Mouse (Mus musculus) neural tube, embryonic 13.5 days (tissue): Measurements from ENCODE around the gene Lnx2. TPM values are rescaled to one million over a fixed set of nuclear protein-coding genes. Genes with fewer than 3 reads are reported as not detected.

Source experiments
- ATAC-seq: fragments of 200-750 bp; cut with Nextera tagmentation; 2 replicates; pipeline ENCODE4 v1.8.0; 2017; ENCODE audit warnings: low read depth, mild to moderate bottlenecking, moderate TSS enrichment, moderate library complexity
- H3K27ac ChIP-seq: fragments of 300-500 bp; sonication (generic); replicated peaks from 2 replicates; pipeline ENCODE4 v1.5.1; 2015; ENCODE audit warnings: moderate library complexity, mild to moderate bottlenecking, inconsistent platforms
- H3K27me3 ChIP-seq: fragments of 300-500 bp; sonication (generic); 2 replicates; pipeline ENCODE4 v1.6.1; 2015; ENCODE audit warnings: mild to moderate bottlenecking, inconsistent platforms
- H3K36me3 ChIP-seq: fragments of 300-500 bp; sonication (generic); 2 replicates; pipeline ENCODE4 v1.6.1; 2015; ENCODE audit warnings: mild to moderate bottlenecking, inconsistent platforms
- H3K4me1 ChIP-seq: fragments of 300-500 bp; sonication (generic); replicated peaks from 2 replicates; pipeline ENCODE4 v1.6.1; 2015; ENCODE audit warnings: inconsistent platforms
- H3K4me2 ChIP-seq: fragments of 300-500 bp; sonication (generic); 2 replicates; pipeline ENCODE4 v1.6.1; 2015; ENCODE audit warnings: inconsistent platforms, mild to moderate bottlenecking, moderate library complexity
- H3K4me3 ChIP-seq: fragments of 300-500 bp; sonication (generic); 2 replicates; pipeline ENCODE4 v1.5.1; 2015; ENCODE audit warnings: mild to moderate bottlenecking, inconsistent platforms
- H3K9ac ChIP-seq: fragments of 300-500 bp; sonication (generic); 2 replicates; pipeline ENCODE4 v1.6.1; 2015; ENCODE audit warnings: moderate library complexity, mild to moderate bottlenecking, inconsistent platforms
- H3K9me3 ChIP-seq: fragments of 300-500 bp; sonication (generic); 2 replicates; pipeline ENCODE4 v1.6.1; 2016; ENCODE audit warnings: inconsistent platforms
- WGBS: fragments of 180-500 bp; shearing (Covaris S2); methylation state at CpG from one replicate; pipeline ENCODE4 v1.1.7; 2015; 5-methylcytosine and 5-hydroxymethylcytosine counted together
- polyA plus RNA-seq: library from polyadenylated mRNA; unstranded; fragments of >200 nt; fragmentation: Nextera tagmentation; extraction: Ambion mirVana; gene quantifications from 2 replicates; pipeline ENCODE4 v1.2.1, GENCODE M21; 2015

The Lnx2 gene
- polyA plus RNA-seq, 1 experiment from 2014 or later: 7.4 TPM

GRCm38 (mm10) chr5:146971776-146972561, 104.4 kb downstream of the Lnx2 start:
- Histone ChIP-seq H3K4me3 (no peak overlapping the region), H3K9me3 (no peaks in the 10 kb centered on the region), H3K9ac (no peak overlapping the region), H3K36me3 (no peaks in the 10 kb centered on the region), H3K4me1 (peaks cover 11% of the 10 kb centered on the region), H3K27ac (no peak overlapping the region), H3K27me3 (no peaks in the 10 kb centered on the region), H3K4me2 (no peak overlapping the region)
- ATAC-seq: no peak
- 67% methylated on average over 10 of the region's 10 CpGs for WGBS

GRCm38 (mm10) chr5:146968695-146969393, 107.5 kb downstream of the Lnx2 start:
- Histone ChIP-seq H3K36me3 (no peaks in the 10 kb centered on the region), H3K4me2 (no peak overlapping the region), H3K4me3 (no peak overlapping the region), H3K27ac (0 out of 2 replicates have a peak overlapping the region, but pooled peaks have one; percentile 33), H3K4me1 (peaks cover 11% of the 10 kb centered on the region), H3K9me3 (no peaks in the 10 kb centered on the region), H3K27me3 (peaks cover 6% of the 10 kb centered on the region; the same call in 1 of the 2 replicates), H3K9ac (peak overlapping the region; percentile 23; the same call in 1 of the 2 replicates)
- 18% methylated on average over 13 of the region's 13 CpGs for WGBS
- ATAC-seq: peak; percentile 52

Other genes with a start within 250 kb of the Lnx2 start
- 364 and 418 TPM in 2 replicates for gene Rpl21, start 243.7 kb downstream of the Lnx2 start, polyA plus RNA-seq
- gene Rasl11a, start 231.5 kb downstream of the Lnx2 start, polyA plus RNA-seq: 23.1 and 24.9 TPM in 2 replicates
- 104 and 110 TPM in 2 replicates for gene Gtf3a, start 127.9 kb downstream of the Lnx2 start, polyA plus RNA-seq
- gene Mtif3, start 112.8 kb downstream of the Lnx2 start, polyA plus RNA-seq: 28.9 and 31.7 TPM in 2 replicates
- gene Polr1d, start 464 bp upstream of the Lnx2 start, polyA plus RNA-seq: 94.7 and 109 TPM in 2 replicates
- 5.3 and 7.1 TPM in 2 replicates for gene Gsx1, start 112.1 kb upstream of the Lnx2 start, polyA plus RNA-seq
- gene Pdx1, start 193.4 kb upstream of the Lnx2 start, polyA plus RNA-seq: not detected in 2 replicates
- not detected in 2 replicates for gene Cdx2, start 230.7 kb upstream of the Lnx2 start, polyA plus RNA-seq
- gene Urad, start 245.9 kb upstream of the Lnx2 start, polyA plus RNA-seq: not detected in 2 replicates